Mouse (Mus musculus): ENCODE measurements around the gene Vmn2r36. TPM values are rescaled to one million over a fixed set of nuclear protein-coding genes. Genes with fewer than 3 reads are reported as not detected.
"Not testable (repeated sequence)": the region's sequence is repeated elsewhere in the genome, so short reads cannot be mapped to it uniquely, and the experiment has no call there.

Vmn2r36 gene
- not detected for total RNA-seq (2021)

DNA sequence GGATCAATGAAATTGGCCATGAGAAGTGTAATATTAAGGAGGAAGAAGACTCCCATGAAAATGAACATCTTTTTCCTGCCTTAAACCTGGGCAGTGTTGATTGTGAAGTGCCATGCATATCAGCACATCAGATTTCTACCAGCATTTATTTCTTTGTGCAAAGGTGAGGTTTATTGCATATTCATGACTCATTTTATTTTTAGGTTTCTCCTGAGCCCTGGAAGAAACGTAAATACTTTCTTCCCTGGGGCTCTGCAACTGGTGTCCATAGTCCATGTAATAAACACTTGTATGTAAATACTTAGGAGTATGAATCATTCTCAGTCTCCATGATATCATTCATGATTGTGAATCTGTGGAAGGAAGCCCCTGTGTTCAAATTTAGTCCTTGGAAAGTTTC lies at the start of gene Vmn2r36:
TSS of gene Vmn2r36 (minus strand) at position 101 of the 400 bp plus-strand sequence.
- intact Hi-C loops (cut with DNase I); DNase-seq (ENCODE audit: low spot score): not testable (repeated sequence)

Other genes starting within 250 kb of the Vmn2r36 start
- not detected for gene Vmn2r34, start 213.0 kb downstream of the Vmn2r36 start, total RNA-seq (2021)
- gene Vmn2r35, start 82.6 kb downstream of the Vmn2r36 start, total RNA-seq (2021) = not detected

All from heart, postnatal 25 days (tissue).